Mouse (Mus musculus) midbrain, embryonic 14.5 days (tissue): ENCODE results near the gene Nanos2. TPM values are rescaled to one million over a fixed set of nuclear protein-coding genes. Genes with fewer than 3 reads are reported as not detected.

ENCODE experiments used
- ATAC-seq: fragments of 200-750 bp; cut with Nextera tagmentation; 2 replicates; pipeline ENCODE4 v1.8.0; 2017; ENCODE audit warnings: moderate number of reproducible peaks, moderate library complexity; ENCODE audit not compliant: low FRiP score, low TSS enrichment
- DNase-seq: peaks from one replicate; pipeline ENCODE4 v3.0.0-alpha.2; 2015
- H3K27ac ChIP-seq: fragments of 300-500 bp; sonication (generic); replicated peaks from 2 replicates; pipeline ENCODE4 v1.5.1; 2014; ENCODE audit warnings: mild to moderate bottlenecking, low read depth, low read length, moderate library complexity
- H3K27me3 ChIP-seq: fragments of 300-500 bp; sonication (generic); 2 replicates; pipeline ENCODE4 v1.6.1; 2014; ENCODE audit warnings: low read length, control low read depth, mixed read lengths; ENCODE audit not compliant: control insufficient read depth, insufficient read depth
- H3K36me3 ChIP-seq: fragments of 300-500 bp; sonication (generic); 2 replicates; pipeline ENCODE4 v1.6.1; 2014; ENCODE audit warnings: low read length, control low read depth; ENCODE audit not compliant: control insufficient read depth, insufficient read depth
- H3K4me1 ChIP-seq: fragments of 300-500 bp; sonication (generic); 2 replicates; pipeline ENCODE4 v1.6.1; 2014; ENCODE audit warnings: mild to moderate bottlenecking, antibody characterized with exemption, low read length, control low read depth; ENCODE audit not compliant: control insufficient read depth, insufficient read depth
- H3K4me2 ChIP-seq: fragments of 300-500 bp; sonication (generic); 2 replicates; pipeline ENCODE4 v1.6.1; 2014; ENCODE audit warnings: mild to moderate bottlenecking, low read length, moderate library complexity
- H3K4me3 ChIP-seq: fragments of 300-500 bp; sonication (generic); replicated peaks from 2 replicates; pipeline ENCODE4 v1.5.1; 2014; ENCODE audit warnings: low read depth, low read length
- H3K9ac ChIP-seq: fragments of 300-500 bp; sonication (generic); replicated peaks from 2 replicates; pipeline ENCODE4 v1.6.1; 2014; ENCODE audit warnings: mild to moderate bottlenecking, low read length, moderate library complexity
- H3K9me3 ChIP-seq: fragments of 300-500 bp; sonication (generic); 2 replicates; pipeline ENCODE4 v1.6.1; 2016; ENCODE audit warnings: low read length, control low read depth, mixed read lengths; ENCODE audit not compliant: control insufficient read depth
- WGBS: fragments of 180-500 bp; shearing (Covaris S2); extraction: QIAGEN DNeasy Blood & Tissue Kit; methylation state at CpG from one replicate; pipeline ENCODE4 v1.1.7; 2014; 5-methylcytosine and 5-hydroxymethylcytosine counted together
- polyA plus RNA-seq: library from polyadenylated mRNA; unstranded; fragments of >200 nt; fragmentation: Nextera tagmentation; extraction: Ambion mirVana; gene quantifications from 2 replicates; pipeline ENCODE4 v1.2.1, GENCODE M21; 2014

The Nanos2 gene
- polyA plus RNA-seq, 1 experiment from 2014 or later = 0.58 TPM

DNA sequence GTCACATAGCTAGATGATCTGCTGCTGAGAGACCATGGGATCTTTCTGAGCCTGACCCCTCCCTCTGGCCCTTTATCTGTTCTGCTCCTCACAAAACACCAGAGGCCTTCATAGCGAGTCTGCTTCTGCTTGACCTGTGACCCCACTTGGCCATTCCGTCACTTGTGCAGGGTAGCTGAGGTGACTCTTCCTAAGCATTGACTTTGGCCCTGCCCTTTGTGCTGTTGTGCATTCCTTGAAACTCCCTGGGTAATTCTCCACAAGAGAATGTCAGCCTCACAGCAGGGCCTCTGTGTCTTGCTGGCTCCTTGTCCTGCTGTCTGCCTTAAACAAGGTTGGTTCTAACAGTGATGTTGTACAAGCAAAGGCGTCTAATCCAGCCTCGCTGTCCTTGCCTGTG is 44.4 kb downstream of the Nanos2 start:
- Histone ChIP-seq H3K9me3 (no peaks in the 10 kb centered on the region), H3K9ac (no peak overlapping the region), H3K27me3 (no peaks in the 10 kb centered on the region), H3K27ac (no peak overlapping the region), H3K4me3 (no peak overlapping the region), H3K36me3 (peaks cover 73% of the 10 kb centered on the region), H3K4me1 (no peaks in the 10 kb centered on the region), H3K4me2 (no peak overlapping the region)
- DNase-seq = no peak
- WGBS = 56% methylated on average over 4 of the region's 4 CpGs
- ATAC-seq = no peak

Other genes starting within 250 kb of the Nanos2 start
- not detected in 2 replicates for gene Psg19, start 188.9 kb upstream of the Nanos2 start, polyA plus RNA-seq
- gene Psg17, start 165.8 kb upstream of the Nanos2 start, polyA plus RNA-seq = not detected in 2 replicates
- 0.18 and 0.43 TPM in 2 replicates for gene Mill2, start 147.4 kb upstream of the Nanos2 start, polyA plus RNA-seq
- 18.9 and 20.7 TPM in 2 replicates for gene Pglyrp1, start 116.1 kb upstream of the Nanos2 start, polyA plus RNA-seq
- gene Ccdc61, start 77.0 kb upstream of the Nanos2 start, polyA plus RNA-seq = 16.1 and 18.5 TPM in 2 replicates
- 18.6 and 20.7 TPM in 2 replicates for gene Nova2, start 61.5 kb upstream of the Nanos2 start, polyA plus RNA-seq
- 4.2 and 4.8 TPM in 2 replicates for gene Mypop, start 3.8 kb downstream of the Nanos2 start, polyA plus RNA-seq
- gene Irf2bp1, start 16.6 kb downstream of the Nanos2 start, polyA plus RNA-seq = 30.8 and 34.2 TPM in 2 replicates
- not detected in 2 replicates for gene Foxa3, start 36.1 kb downstream of the Nanos2 start, polyA plus RNA-seq
- 18.1 and 28.1 TPM in 2 replicates for gene Sympk, start 37.0 kb downstream of the Nanos2 start, polyA plus RNA-seq
- 0.12 and 0.21 TPM in 2 replicates for gene Rsph6a, start 67.3 kb downstream of the Nanos2 start, polyA plus RNA-seq
- gene Dmwd, start 88.8 kb downstream of the Nanos2 start, polyA plus RNA-seq = 33.2 and 39.2 TPM in 2 replicates
- 9.8 and 13.2 TPM in 2 replicates for gene Dmpk, start 96.4 kb downstream of the Nanos2 start, polyA plus RNA-seq
- gene Six5, start 107.2 kb downstream of the Nanos2 start, polyA plus RNA-seq = 1.5 and 2.5 TPM in 2 replicates
- gene Gm4969, start 131.0 kb downstream of the Nanos2 start, polyA plus RNA-seq = 5.2 and 5.8 TPM in 2 replicates
- gene Fbxo46, start 132.5 kb downstream of the Nanos2 start, polyA plus RNA-seq = 11.3 and 13.8 TPM in 2 replicates
- 18.5 and 20.0 TPM in 2 replicates for gene Qpctl, start 161.9 kb downstream of the Nanos2 start, polyA plus RNA-seq
- gene Snrpd2, start 162.3 kb downstream of the Nanos2 start, polyA plus RNA-seq = 112 and 130 TPM in 2 replicates
- gene Gipr, start 178.7 kb downstream of the Nanos2 start, polyA plus RNA-seq = 2.6 and 3.1 TPM in 2 replicates
- 2.6 and 9.3 TPM in 2 replicates for gene Eml2, start 189.0 kb downstream of the Nanos2 start, polyA plus RNA-seq
- gene Gpr4, start 225.1 kb downstream of the Nanos2 start, polyA plus RNA-seq = 1.8 and 2.5 TPM in 2 replicates
- 33.2 and 35.0 TPM in 2 replicates for gene Opa3, start 240.9 kb downstream of the Nanos2 start, polyA plus RNA-seq